Comparison of ENCODE assay signal across 8 mouse cellular contexts in genomic region chrX:6654024-6654423, GRCm38 (mm10).
DNase-seq lines count a peak whose midpoint lies in the region; ATAC-seq and TF ChIP-seq lines count a peak whose summit lies in the region.

No protein-coding gene starts in this region.

- no peak overlapping the region for H3K27ac ChIP-seq in heart, adult 2 months
- H3K27ac ChIP-seq in heart, embryonic 10.5 days = no peak overlapping the region
- no peak overlapping the region for H3K27ac ChIP-seq in midbrain, embryonic 16.5 days (ENCODE audit: low read length)

- intact Hi-C loops in heart, adult 2 months (cut with DNase I) = loop anchor here (5.0 kb wide), 1 partner anchor 498 kb away; no protein-coding TSS in a partner anchor

- H3K79me2 ChIP-seq in heart, adult 2 months (replicated peaks; ENCODE audit: control insufficient read depth, insufficient read depth, low read length) = no peaks in the 10 kb centered on the region

- no peak for ATAC-seq in midbrain, embryonic 16.5 days

- no peaks in the 10 kb centered on the region for H3K4me1 ChIP-seq in heart, adult 2 months (ENCODE audit: control insufficient read depth, insufficient read depth, low read length)
- no peaks in the 10 kb centered on the region for H3K4me1 ChIP-seq in heart, embryonic 10.5 days
- no peaks in the 10 kb centered on the region for H3K4me1 ChIP-seq in midbrain, embryonic 16.5 days (ENCODE audit: control insufficient read depth, insufficient read depth, low read length)

- TF ChIP-seq POLR2A in heart, adult 2 months (IDR thresholded peaks at IDR 0.05; ENCODE audit: insufficient read depth, low read depth, low read length) = no peak

- no peaks in the 10 kb centered on the region for H3K27me3 ChIP-seq in heart, adult 2 months (ENCODE audit: control insufficient read depth, insufficient read depth, low read length)
- no peaks in the 10 kb centered on the region for H3K27me3 ChIP-seq in heart, embryonic 10.5 days (ENCODE audit: insufficient read depth, poor library complexity, severe bottlenecking)
- no peaks in the 10 kb centered on the region for H3K27me3 ChIP-seq in midbrain, embryonic 16.5 days (ENCODE audit: control insufficient read depth, insufficient read depth, low read depth, low read length)

- H3K4me2 ChIP-seq in midbrain, embryonic 16.5 days (ENCODE audit: low read length) = no peak overlapping the region

- H3K9me3 ChIP-seq in heart, embryonic 10.5 days = no peaks in the 10 kb centered on the region
- H3K9me3 ChIP-seq in midbrain, embryonic 16.5 days (replicated peaks; ENCODE audit: control insufficient read depth, low read length, poor library complexity, severe bottlenecking) = no peaks in the 10 kb centered on the region

- TF ChIP-seq EP300 in heart, adult 2 months (IDR thresholded peaks at IDR 0.05; ENCODE audit: insufficient read depth, low read depth, low read length) = no peak

- H3K36me3 ChIP-seq in heart, adult 2 months (ENCODE audit: control insufficient read depth, insufficient read depth, low read length) = no peaks in the 10 kb centered on the region
- no peaks in the 10 kb centered on the region for H3K36me3 ChIP-seq in heart, embryonic 10.5 days
- H3K36me3 ChIP-seq in midbrain, embryonic 16.5 days (ENCODE audit: control insufficient read depth, insufficient read depth, low read length) = no peaks in the 10 kb centered on the region

- TF ChIP-seq CTCF in heart, adult 2 months (IDR thresholded peaks at IDR 0.05) = peak; percentile 78

- no peak for DNase-seq in heart, adult 2 months
- no peak for DNase-seq in heart, embryonic 10.5 days (ENCODE audit: low spot score)
- peak; percentile 40 for DNase-seq in testis, postnatal 10 days (ENCODE audit: low spot score)
- DNase-seq in testis, postnatal 14 days (ENCODE audit: low spot score) = no peak
- peak; percentile 30 for DNase-seq in embryo, embryonic 10.5 days (ENCODE audit: low spot score)
- DNase-seq in retina, embryonic 14.5 days (ENCODE audit: low spot score) = peak; percentile 40
- DNase-seq in cerebellum, adult 11-12 months = no peak

- no peak overlapping the region for H3K9ac ChIP-seq in heart, adult 2 months (ENCODE audit: low read depth, low read length)
- H3K9ac ChIP-seq in midbrain, embryonic 16.5 days (ENCODE audit: low read depth, low read length) = no peak overlapping the region

- WGBS in heart, adult 2 months = 3% methylated on average over 2 of the region's 2 CpGs
- WGBS in heart, embryonic 10.5 days = 1% methylated on average over 2 of the region's 2 CpGs
- 8% methylated on average over 2 of the region's 2 CpGs for WGBS in midbrain, embryonic 16.5 days

- no peak overlapping the region for H3K4me3 ChIP-seq in heart, adult 2 months
- no peak overlapping the region for H3K4me3 ChIP-seq in heart, embryonic 10.5 days
- H3K4me3 ChIP-seq in midbrain, embryonic 16.5 days (ENCODE audit: low read depth, low read length) = no peak overlapping the region

Comparison
In these comparisons a context has a peak if more than half of its experiments do, and no peak if none do; other contexts are left out.
1. DNase-seq: peak in testis, postnatal 10 days (single experiment), embryo, embryonic 10.5 days (single experiment) and retina, embryonic 14.5 days (single experiment); none in heart, adult 2 months (0 of 2), heart, embryonic 10.5 days (single experiment), testis, postnatal 14 days (single experiment) and cerebellum, adult 11-12 months (single experiment).